Mouse (Mus musculus): ENCODE measurements around the gene Glod5.
"Not testable (repeated sequence)": the region's sequence is repeated elsewhere in the genome, so short reads cannot be mapped to it uniquely, and the experiment has no call there.

Glod5 gene

GRCm38 (mm10) chrX:8018286-8018685 is at the start of gene Glod5:
Gene Glod5, minus strand, starts transcription at chrX:8018492.
- DNase-seq: no peak

GRCm38 (mm10) chrX:8051044-8051781 is 32.9 kb upstream of the Glod5 start:
- not testable (repeated sequence) for DNase-seq

GRCm38 (mm10) chrX:8033009-8033408 is 14.7 kb upstream of the Glod5 start:
- no peak for DNase-seq

- no peak for DNase-seq
Observed at GRCm38 (mm10) chrX:8026811-8027210, 8.5 kb upstream of the Glod5 start.

- no peak for DNase-seq
Observed at GRCm38 (mm10) chrX:8024795-8025194, 6.5 kb upstream of the Glod5 start.

- DNase-seq: no peak
Observed at GRCm38 (mm10) chrX:8020111-8020778, 2.0 kb upstream of the Glod5 start.

GRCm38 (mm10) chrX:8017142-8017541 is 1.1 kb downstream of the Glod5 start:
- DNase-seq: no peak

GRCm38 (mm10) chrX:8015675-8016074 is 2.6 kb downstream of the Glod5 start:
- not testable (repeated sequence) for DNase-seq

GRCm38 (mm10) chrX:8013569-8014314 is 4.5 kb downstream of the Glod5 start:
- no peak for DNase-seq

GRCm38 (mm10) chrX:8013157-8013556 is 5.1 kb downstream of the Glod5 start:
- no peak for DNase-seq

GRCm38 (mm10) chrX:8009356-8009755 is 8.9 kb downstream of the Glod5 start:
- DNase-seq: not testable (repeated sequence)

- no peak for DNase-seq
Observed at GRCm38 (mm10) chrX:8008543-8008942, 9.7 kb downstream of the Glod5 start.

GRCm38 (mm10) chrX:8002971-8003370 is 15.3 kb downstream of the Glod5 start:
- no peak for DNase-seq

GRCm38 (mm10) chrX:8002001-8002400 is 16.3 kb downstream of the Glod5 start:
- no peak for DNase-seq

GRCm38 (mm10) chrX:8000546-8001192 is 17.6 kb downstream of the Glod5 start:
- DNase-seq: no peak

- DNase-seq: no peak
Observed at GRCm38 (mm10) chrX:7993068-7993735, 25.1 kb downstream of the Glod5 start.

- DNase-seq: no peak
Observed at GRCm38 (mm10) chrX:7992379-7993067, 25.8 kb downstream of the Glod5 start.

- DNase-seq: no peak
Observed at GRCm38 (mm10) chrX:7981368-7981767, 36.9 kb downstream of the Glod5 start.

GRCm38 (mm10) chrX:7977892-7978291 is 40.4 kb downstream of the Glod5 start, which contains the start of gene Gata1:
Gene Gata1, minus strand, starts transcription at chrX:7978071.
- no peak for DNase-seq

- DNase-seq: no peak
Observed at GRCm38 (mm10) chrX:7971292-7971691, 47.0 kb downstream of the Glod5 start.

GRCm38 (mm10) chrX:7968899-7969298 is 49.4 kb downstream of the Glod5 start:
- DNase-seq: no peak

GRCm38 (mm10) chrX:7968226-7968625 is 50.1 kb downstream of the Glod5 start:
- no peak for DNase-seq
